Mouse (Mus musculus) G1E (cell line): ENCODE measurements at regions not wholly inside any gene's neighbourhood (a gene's known extent, or its start where the extent isn't known, plus 50 kb on each side); places are given as distances from the start of the nearest gene placed in this dataset.

Experiments
- ATAC-seq: 2 replicates; pipeline ENCODE4 v1.8.0; 2016; ENCODE audit warnings: mild to moderate bottlenecking; ENCODE audit not compliant: insufficient number of reproducible peaks, poor library complexity, low FRiP score, severe bottlenecking; ENCODE audit errors: extremely low read depth
- DNase-seq: peaks from one replicate; pipeline ENCODE4 v3.0.0; 2012; ENCODE audit warnings: low spot score
- H3K27me3 ChIP-seq: 2 replicates; pipeline ENCODE4 v1.6.1; 2012; ENCODE audit warnings: mild to moderate bottlenecking, low read length, inconsistent platforms; ENCODE audit not compliant: insufficient read depth
- H3K36me3 ChIP-seq: replicated peaks from 2 replicates; pipeline ENCODE3; 2012; ENCODE audit warnings: mild to moderate bottlenecking, inconsistent platforms
- H3K4me1 ChIP-seq: 2 replicates; pipeline ENCODE4 v1.6.1; 2012; ENCODE audit warnings: low read depth, low read length, inconsistent platforms, mixed read lengths; ENCODE audit not compliant: insufficient read depth
- H3K4me3 ChIP-seq: 2 replicates; pipeline ENCODE4 v1.5.1; 2012; ENCODE audit warnings: low read depth, mild to moderate bottlenecking, inconsistent platforms, low read length, moderate library complexity, mixed read lengths
- H3K9me3 ChIP-seq: replicated peaks from 2 replicates; pipeline ENCODE4 v1.6.1; 2012; ENCODE audit warnings: inconsistent platforms
- CTCF ChIP-seq: IDR thresholded peaks from 2 replicates; pipeline ENCODE4 v1.5.1; 2012; ENCODE audit warnings: low read depth, low read length, inconsistent platforms, mixed read lengths
- GATA1 ChIP-seq: IDR thresholded peaks from 2 replicates; pipeline ENCODE4 v1.6.1; 2012; ENCODE audit warnings: borderline replicate concordance, low read length, inconsistent platforms, mixed read lengths
- GATA2 ChIP-seq: IDR thresholded peaks from 2 replicates; pipeline ENCODE4 v1.6.1; 2012; ENCODE audit warnings: low read depth, low read length, inconsistent platforms, borderline replicate concordance
- POLR2AphosphoS5 ChIP-seq: IDR thresholded peaks from 2 replicates; pipeline ENCODE4 v1.6.1; 2012; ENCODE audit warnings: low read depth, low read length, inconsistent platforms; ENCODE audit not compliant: insufficient replicate concordance
- TAL1 ChIP-seq: conservative IDR thresholded peaks from 2 replicates; pipeline ENCODE4 v1.6.1; 2012; ENCODE audit warnings: low read depth, low read length, inconsistent platforms, mixed read lengths

DNA sequence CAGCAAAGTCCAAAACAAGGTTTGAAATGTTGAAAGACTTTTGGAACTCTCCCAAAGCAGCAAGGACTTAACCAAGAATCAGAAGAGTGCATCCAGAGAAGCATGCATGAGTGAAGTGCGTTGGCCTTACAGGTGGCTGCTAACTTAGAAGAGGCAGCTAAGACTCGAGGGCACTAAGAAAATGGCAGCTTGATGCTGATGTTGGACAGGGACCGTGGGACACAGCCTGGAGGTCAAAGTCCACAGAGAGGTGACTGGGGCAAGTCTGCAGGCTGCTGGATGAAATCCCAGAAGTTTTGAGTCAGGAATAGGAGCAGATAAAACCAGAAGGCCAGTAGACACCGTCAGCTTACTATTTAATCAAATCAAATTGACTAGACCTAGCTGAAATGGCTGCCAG lies 69.3 kb upstream of the Coch start:
- DNase-seq (no peak), ATAC-seq (no peak)
- no peaks in the 10 kb centered on the region; the same call in 1 of the 2 replicates for H3K4me1 ChIP-seq
- TF ChIP-seq CTCF: no peak
- no peak for TF ChIP-seq GATA2
- TF ChIP-seq GATA1: no peak
- TF ChIP-seq POLR2AphosphoS5: no peak
- TF ChIP-seq TAL1: no peak
- no peak overlapping the region for H3K4me3 ChIP-seq
- H3K27me3 ChIP-seq: peaks cover 20% of the 10 kb centered on the region
- H3K9me3 ChIP-seq: no peaks in the 10 kb centered on the region
- H3K36me3 ChIP-seq: no peaks in the 10 kb centered on the region

DNA sequence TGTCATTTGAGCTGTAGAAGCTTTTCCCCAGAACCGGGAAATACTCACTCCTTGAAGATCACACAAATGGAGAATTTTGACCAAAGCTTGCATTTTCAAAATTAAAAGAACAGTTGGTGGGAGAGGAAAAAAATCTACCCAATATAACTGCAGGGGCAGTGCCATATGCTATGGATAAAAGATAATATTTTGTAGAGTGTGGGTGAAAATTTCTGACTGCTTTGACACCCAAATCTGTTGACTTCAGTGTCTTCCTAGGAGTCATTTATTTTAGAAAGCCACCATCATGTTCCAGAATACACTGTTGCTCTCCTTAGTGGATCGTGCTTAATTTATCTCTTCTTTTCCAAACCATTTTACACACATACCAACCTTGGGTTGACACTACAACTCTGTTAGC lies 65.3 kb upstream of the Coch start:
- TF ChIP-seq POLR2AphosphoS5: no peak
- no peak for TF ChIP-seq GATA1
- TF ChIP-seq CTCF: no peak
- TF ChIP-seq TAL1: no peak
- no peak for TF ChIP-seq GATA2
- H3K9me3 ChIP-seq: no peaks in the 10 kb centered on the region

DNA sequence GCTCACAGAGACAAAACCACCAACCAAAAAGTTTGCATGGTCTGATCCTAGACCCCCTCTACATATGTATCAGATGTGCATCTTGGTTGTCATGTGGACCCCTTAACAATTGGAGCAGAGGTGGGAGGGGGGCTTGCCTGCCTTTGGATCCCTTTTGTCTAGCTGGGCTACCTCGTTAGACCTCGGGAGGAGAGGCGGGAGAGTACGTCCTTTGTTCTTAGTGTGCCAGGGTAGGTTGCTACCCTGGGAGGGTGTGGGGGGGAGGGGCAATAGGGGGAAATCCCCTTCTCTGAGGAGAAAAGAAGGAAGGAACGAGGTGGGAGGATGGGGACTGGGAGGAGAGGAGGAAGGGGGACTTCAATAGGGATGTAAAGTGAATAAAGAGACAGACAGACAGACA lies 58.5 kb upstream of the Coch start:
- no peaks in the 10 kb centered on the region for H3K36me3 ChIP-seq
- no peaks in the 10 kb centered on the region for H3K9me3 ChIP-seq
- peaks cover 24% of the 10 kb centered on the region for H3K27me3 ChIP-seq
- no peak for ATAC-seq
- peaks cover 2% of the 10 kb centered on the region for H3K4me1 ChIP-seq
- H3K4me3 ChIP-seq: no peak overlapping the region
- TF ChIP-seq CTCF: no peak
- TF ChIP-seq GATA2: no peak
- no peak for TF ChIP-seq GATA1
- TF ChIP-seq TAL1: no peak
- no peak for TF ChIP-seq POLR2AphosphoS5
- no peak for DNase-seq

More for the DNA sequence above, 65.3 kb upstream of the Coch start:
- ATAC-seq (no peak), DNase-seq (no peak)
- H3K4me3 ChIP-seq: no peak overlapping the region
- no peaks in the 10 kb centered on the region; the same call in 1 of the 2 replicates for H3K4me1 ChIP-seq
- H3K27me3 ChIP-seq: peaks cover 33% of the 10 kb centered on the region
- no peaks in the 10 kb centered on the region for H3K36me3 ChIP-seq

DNA sequence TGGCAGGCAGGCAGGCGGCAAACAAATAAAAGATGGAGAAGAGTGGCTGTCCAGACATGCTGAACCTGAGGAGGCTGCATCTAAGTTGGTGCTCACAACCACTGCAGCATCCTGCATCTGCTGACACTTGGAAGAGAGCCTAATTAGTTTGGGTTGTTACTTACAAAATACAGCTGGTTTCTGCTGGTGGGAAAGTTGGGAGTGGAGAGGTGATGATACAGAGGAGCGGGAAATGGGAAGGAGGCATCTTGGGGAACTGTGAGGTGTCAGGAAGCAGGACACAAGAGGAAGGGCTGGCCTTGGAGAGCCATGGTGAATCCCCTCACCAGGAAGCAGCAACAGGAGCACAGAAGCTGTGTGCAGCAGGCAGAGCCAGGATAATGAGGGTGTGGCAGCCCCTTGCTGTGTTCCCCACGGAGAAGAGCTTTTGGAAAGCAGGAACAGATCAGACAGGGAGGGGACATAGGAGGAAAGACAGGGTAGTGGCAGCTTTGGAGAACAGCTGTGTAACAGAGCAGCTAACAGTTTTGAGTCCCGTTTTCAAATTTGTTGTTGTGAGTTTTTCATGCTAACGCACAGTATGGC lies 58.0 kb upstream of the Coch start:
- no peak for DNase-seq
- ATAC-seq: no peak
- H3K4me1 ChIP-seq: peaks cover 2% of the 10 kb centered on the region
- H3K4me3 ChIP-seq: no peak overlapping the region
- H3K27me3 ChIP-seq: peaks cover 19% of the 10 kb centered on the region
- no peaks in the 10 kb centered on the region for H3K36me3 ChIP-seq
- no peaks in the 10 kb centered on the region for H3K9me3 ChIP-seq
- no peak for TF ChIP-seq GATA2
- TF ChIP-seq CTCF: no peak
- TF ChIP-seq POLR2AphosphoS5: no peak
